Mouse (Mus musculus) adrenal gland, adult 2 months (tissue): ENCODE measurements around the gene Nlgn3. TPM values are rescaled to one million over a fixed set of nuclear protein-coding genes. Genes with fewer than 3 reads are reported as not detected.
A peak's percentile ranks its signal among the peaks of the same experiment; 100 is the strongest.
"Not testable (repeated sequence)": the region's sequence is repeated elsewhere in the genome, so short reads cannot be mapped to it uniquely, and the experiment has no call there.

Experiments
- DNase-seq: peaks from one replicate; pipeline ENCODE4 v3.0.0; 2021
- polyA plus RNA-seq: library from polyadenylated mRNA; depleted of rRNA; stranded (reverse); fragments of >200 nt; gene quantifications from 2 replicates; pipeline ENCODE4 v1.2.3, GENCODE M21; 2012
- total RNA-seq, 2 experiments: library from RNA; stranded (reverse); gene quantifications; 2 replicates each; pipeline ENCODE4 v1.2.3; 2021

Nlgn3 gene
- total and polyA plus RNA-seq, 3 experiments: 3.9 to 28.2 (median 5.2) TPM

GRCm38 (mm10) chrX:101299473-101300426 lies 782 bp downstream of the Nlgn3 start:
- no peak for DNase-seq

- no peak for DNase-seq
These were observed 1.6 kb downstream of the Nlgn3 start for GRCm38 (mm10) chrX:101300427-101301030.

GRCm38 (mm10) chrX:101301654-101302053 lies 2.7 kb downstream of the Nlgn3 start:
- no peak for DNase-seq

- no peak for DNase-seq
These were observed 5.7 kb downstream of the Nlgn3 start for GRCm38 (mm10) chrX:101304646-101305045.

GRCm38 (mm10) chrX:101309299-101309698 lies 10.3 kb downstream of the Nlgn3 start:
- DNase-seq: no peak

GRCm38 (mm10) chrX:101313625-101314359 lies 14.8 kb downstream of the Nlgn3 start:
- DNase-seq: no peak

- DNase-seq: no peak
These were observed 20.8 kb downstream of the Nlgn3 start for GRCm38 (mm10) chrX:101319775-101320174.

- no peak for DNase-seq
These were observed 27.3 kb downstream of the Nlgn3 start for GRCm38 (mm10) chrX:101325989-101326899.

GRCm38 (mm10) chrX:101329372-101330028 lies 30.5 kb downstream of the Nlgn3 start:
- peak; percentile 61 for DNase-seq

GRCm38 (mm10) chrX:101332031-101332374 lies 33.0 kb downstream of the Nlgn3 start:
- DNase-seq: no peak

- DNase-seq: peak; percentile 92
These were observed 33.6 kb downstream of the Nlgn3 start for GRCm38 (mm10) chrX:101332375-101333211.

GRCm38 (mm10) chrX:101334606-101335005 lies 35.6 kb downstream of the Nlgn3 start:
- no peak for DNase-seq

GRCm38 (mm10) chrX:101338666-101339065 lies 39.7 kb downstream of the Nlgn3 start:
- DNase-seq: no peak

- not testable (repeated sequence) for DNase-seq
These were observed 43.9 kb downstream of the Nlgn3 start for GRCm38 (mm10) chrX:101342837-101343236.

GRCm38 (mm10) chrX:101345456-101345855 lies 46.5 kb downstream of the Nlgn3 start:
- no peak for DNase-seq

GRCm38 (mm10) chrX:101346475-101346874 lies 47.5 kb downstream of the Nlgn3 start:
- DNase-seq: no peak

GRCm38 (mm10) chrX:101351188-101351587 lies 52.2 kb downstream of the Nlgn3 start:
- no peak for DNase-seq

GRCm38 (mm10) chrX:101358902-101359301 lies 59.9 kb downstream of the Nlgn3 start:
- DNase-seq: not testable (repeated sequence)

- DNase-seq: peak; percentile 55
These were observed 70.0 kb downstream of the Nlgn3 start for GRCm38 (mm10) chrX:101369001-101369400.

GRCm38 (mm10) chrX:101370573-101370972 lies 71.6 kb downstream of the Nlgn3 start:
- no peak for DNase-seq
